Mouse (Mus musculus) olfactory bulb, adult 2 months (tissue): ENCODE data around the gene Dtwd1.

Experiments
- CTCF ChIP-seq: fragments of 200-500 bp; IDR thresholded peaks from 2 replicates; pipeline ENCODE4 v1.5.1; 2012; ENCODE audit warnings: low read depth, mild to moderate bottlenecking, low read length, moderate library complexity; ENCODE audit not compliant: insufficient read depth
- POLR2A ChIP-seq: fragments of 200-500 bp; IDR thresholded peaks from 2 replicates; pipeline ENCODE4 v1.6.1; 2012; ENCODE audit warnings: mild to moderate bottlenecking, low read depth, low read length, moderate library complexity; ENCODE audit not compliant: insufficient read depth

GRCm38 (mm10) chr2:126171427-126171826 is 19.5 kb downstream of the Dtwd1 start:
- TF ChIP-seq CTCF (no peak), POLR2A (no peak)
